Mouse (Mus musculus): Measurements from ENCODE around the gene Wdr77. TPM values are rescaled to one million over a fixed set of nuclear protein-coding genes. Genes with fewer than 3 reads are reported as not detected.

Wdr77 gene
- polyA plus RNA-seq, 1 experiment from 2014 or later = 65.8 TPM

DNA sequence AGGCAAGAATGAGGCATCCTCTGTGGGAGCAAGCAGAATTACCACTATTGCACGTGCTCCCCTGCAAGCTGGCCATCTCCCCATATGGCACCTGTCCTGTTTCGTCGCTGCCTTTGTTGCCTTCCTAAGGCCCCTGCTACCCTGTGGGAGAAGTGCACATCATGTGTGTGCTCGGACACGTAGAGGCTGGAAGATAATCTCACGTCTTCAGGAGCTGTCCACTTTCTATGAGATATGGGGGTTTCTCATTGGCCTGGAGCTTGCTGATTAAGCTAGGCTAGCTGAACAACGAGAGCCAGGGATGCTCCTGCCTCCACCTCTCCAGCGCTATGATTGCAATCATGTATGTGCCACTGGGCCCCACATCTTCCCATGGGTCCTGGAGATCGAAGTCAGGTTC, 34.6 kb upstream of the Wdr77 start:
- DNase-seq = peak; percentile 14
- ATAC-seq (ENCODE audit: low read depth) = peak; percentile 47
- Histone ChIP-seq H3K27me3 (no peaks in the 10 kb centered on the region), H3K36me3 (no peaks in the 10 kb centered on the region), H3K9me3 (replicated peaks) (no peaks in the 10 kb centered on the region), H3K27ac (no peak overlapping the region), H3K4me2 (no peak overlapping the region), H3K4me3 (replicated peaks) (no peak overlapping the region), H3K4me1 (replicated peaks) (peaks cover 39% of the 10 kb centered on the region), H3K9ac (no peak overlapping the region)
- 44% methylated on average over 9 of the region's 9 CpGs for WGBS (ENCODE audit: insufficient replicate concordance)

DNA sequence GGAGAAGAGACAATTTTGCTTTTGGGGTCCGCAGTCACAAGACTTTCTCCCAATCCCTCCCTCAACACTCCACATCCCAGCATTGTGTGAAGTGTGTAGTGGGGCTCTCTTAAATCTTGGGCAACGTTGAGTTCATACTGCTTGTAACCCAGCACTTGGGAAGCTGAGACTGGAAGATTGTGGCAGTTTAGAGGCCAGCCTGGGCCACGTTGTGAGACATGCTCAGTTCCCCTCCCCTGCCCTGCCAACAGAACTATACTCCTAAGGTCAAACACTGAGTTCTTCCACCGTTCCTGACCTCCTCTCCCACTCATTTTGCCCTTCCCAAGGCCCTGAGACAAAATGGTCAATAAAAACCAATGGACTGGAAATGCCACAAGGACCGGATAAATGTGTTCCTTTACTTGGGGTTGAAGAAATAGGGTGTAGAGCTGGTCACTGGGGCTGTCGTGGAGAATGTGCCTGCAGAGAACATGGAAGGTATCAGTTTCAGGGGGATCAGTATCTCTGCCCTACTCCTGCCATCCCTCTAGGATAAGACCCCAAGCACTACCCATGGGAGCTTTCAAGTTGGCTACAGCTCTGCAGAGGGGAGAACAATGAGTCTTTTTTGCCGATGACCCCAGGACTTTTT, 31.5 kb upstream of the Wdr77 start:
- ATAC-seq (ENCODE audit: low read depth) = no peak
- 71% methylated on average over 7 of the region's 7 CpGs for WGBS (ENCODE audit: insufficient replicate concordance)

DNA sequence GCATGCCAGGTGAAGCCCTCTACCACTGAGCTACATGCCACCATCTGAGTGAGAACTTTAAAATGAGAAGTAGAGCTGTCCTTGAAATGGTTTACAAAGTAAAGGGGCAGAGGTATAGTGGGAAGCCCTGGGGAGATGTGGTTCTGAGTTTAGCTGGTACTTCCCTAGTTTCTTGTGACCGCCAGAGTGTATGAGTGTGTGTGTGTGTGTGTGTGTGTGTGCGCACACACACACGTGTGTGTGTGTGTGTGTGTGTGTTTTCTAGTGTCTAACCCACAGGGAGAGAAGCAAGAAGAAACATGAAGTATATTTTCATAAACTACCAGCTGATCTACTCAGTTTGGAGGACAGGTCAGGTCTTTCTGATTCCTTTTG, 31.0 kb upstream of the Wdr77 start:
- H3K9ac ChIP-seq = no peak overlapping the region
- peaks cover 44% of the 10 kb centered on the region for H3K4me1 ChIP-seq (replicated peaks)
- ATAC-seq (ENCODE audit: low read depth) = no peak
- no peaks in the 10 kb centered on the region for H3K36me3 ChIP-seq
- H3K27ac ChIP-seq = no peak overlapping the region
- no peaks in the 10 kb centered on the region for H3K9me3 ChIP-seq (replicated peaks)
- WGBS (ENCODE audit: insufficient replicate concordance) = 79% methylated on average over 3 of the region's 3 CpGs
- H3K4me2 ChIP-seq = no peak overlapping the region
- DNase-seq = no peak
- no peaks in the 10 kb centered on the region for H3K27me3 ChIP-seq
- no peak overlapping the region for H3K4me3 ChIP-seq (replicated peaks)

More for the DNA sequence above, 31.5 kb upstream of the Wdr77 start:
- no peak overlapping the region for H3K27ac ChIP-seq
- H3K4me2 ChIP-seq = no peak overlapping the region
- no peak overlapping the region for H3K4me3 ChIP-seq (replicated peaks)
- peaks cover 42% of the 10 kb centered on the region for H3K4me1 ChIP-seq (replicated peaks)
- no peaks in the 10 kb centered on the region for H3K27me3 ChIP-seq
- H3K9me3 ChIP-seq (replicated peaks) = no peaks in the 10 kb centered on the region
- no peaks in the 10 kb centered on the region for H3K36me3 ChIP-seq
- no peak for DNase-seq
- H3K9ac ChIP-seq = no peak overlapping the region

DNA sequence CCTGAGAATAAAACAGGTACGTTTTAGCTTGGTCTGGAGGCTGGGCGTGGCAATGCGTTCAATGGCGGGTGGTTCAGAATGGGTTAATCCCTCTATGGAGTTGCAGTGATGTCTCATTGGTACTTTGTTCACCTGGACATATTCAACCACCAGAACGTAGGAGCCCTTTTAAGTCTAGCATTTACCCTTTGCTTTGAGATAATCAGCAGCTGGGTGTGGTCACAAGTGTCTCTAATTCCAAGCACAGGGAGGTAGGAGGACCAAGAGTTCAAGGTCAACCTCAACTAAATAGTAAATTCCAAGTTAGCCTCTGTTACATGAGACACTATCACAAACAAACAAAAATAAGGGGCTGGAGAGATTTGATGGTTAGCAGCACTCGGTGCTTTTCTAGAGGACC, 30.4 kb upstream of the Wdr77 start:
- H3K4me3 ChIP-seq (replicated peaks) = no peak overlapping the region
- WGBS (ENCODE audit: insufficient replicate concordance) = 72% methylated on average over 6 of the region's 6 CpGs
- H3K4me1 ChIP-seq (replicated peaks) = peaks cover 44% of the 10 kb centered on the region
- no peak overlapping the region for H3K9ac ChIP-seq
- DNase-seq (no peak), ATAC-seq (ENCODE audit: low read depth) (no peak)
- no peak overlapping the region for H3K4me2 ChIP-seq
- H3K27me3 ChIP-seq = no peaks in the 10 kb centered on the region
- no peak overlapping the region for H3K27ac ChIP-seq
- no peaks in the 10 kb centered on the region for H3K36me3 ChIP-seq
- no peaks in the 10 kb centered on the region for H3K9me3 ChIP-seq (replicated peaks)

DNA sequence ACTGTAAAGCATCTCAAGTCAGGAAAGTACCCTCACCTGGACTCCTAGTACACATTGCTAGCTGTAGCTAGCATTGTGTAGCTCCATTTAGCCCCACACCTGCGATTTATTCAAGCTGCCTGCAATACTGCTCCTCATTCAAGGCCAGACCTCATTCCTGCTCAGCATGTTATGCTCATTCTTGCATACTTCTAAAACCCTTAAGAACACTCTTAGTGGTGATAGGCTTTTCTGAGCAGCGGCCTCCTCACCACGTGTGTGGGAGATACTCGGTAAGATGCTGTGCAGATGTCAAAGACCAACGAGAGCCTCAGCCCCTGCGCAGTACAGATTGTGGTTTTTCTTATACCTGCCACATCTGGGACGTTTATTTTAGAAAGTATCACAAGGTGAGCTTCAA, 29.3 kb upstream of the Wdr77 start:
- 42% methylated on average over 7 of the region's 7 CpGs for whole genome bisulfite sequencing (ENCODE audit: insufficient replicate concordance)
- ATAC-seq (ENCODE audit: low read depth) = no peak

DNA sequence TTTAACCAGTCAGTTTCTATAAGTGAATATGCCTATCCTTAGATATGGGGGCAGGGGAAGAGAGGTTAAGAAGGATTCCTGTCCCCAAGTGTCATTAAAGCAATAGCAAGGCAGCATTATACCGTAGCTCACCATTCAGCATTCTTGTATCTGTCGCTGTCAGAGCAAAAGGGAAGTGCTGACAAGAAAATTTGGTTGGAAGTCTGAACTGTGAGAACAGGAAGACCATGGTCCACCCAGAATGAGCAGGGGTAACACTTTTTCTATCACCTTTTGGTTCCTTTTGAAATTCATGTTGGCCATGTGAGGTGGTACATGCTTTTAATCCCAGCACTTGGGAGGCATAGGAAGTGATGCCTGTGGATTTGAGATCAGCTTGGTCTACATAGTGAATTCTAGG, 28.1 kb upstream of the Wdr77 start:
- no peak for ATAC-seq (ENCODE audit: low read depth)
- 30% methylated on average over 2 of the region's 2 CpGs for whole genome bisulfite sequencing (ENCODE audit: insufficient replicate concordance)

More for the DNA sequence above, 29.3 kb upstream of the Wdr77 start:
- no peak for DNase-seq
- H3K4me3 ChIP-seq (replicated peaks) = no peak overlapping the region
- peaks cover 39% of the 10 kb centered on the region for H3K4me1 ChIP-seq (replicated peaks)
- H3K9ac ChIP-seq = no peak overlapping the region
- no peaks in the 10 kb centered on the region for H3K9me3 ChIP-seq (replicated peaks)
- no peak overlapping the region for H3K27ac ChIP-seq
- H3K27me3 ChIP-seq = no peaks in the 10 kb centered on the region
- H3K4me2 ChIP-seq = no peak overlapping the region
- H3K36me3 ChIP-seq = no peaks in the 10 kb centered on the region

DNA sequence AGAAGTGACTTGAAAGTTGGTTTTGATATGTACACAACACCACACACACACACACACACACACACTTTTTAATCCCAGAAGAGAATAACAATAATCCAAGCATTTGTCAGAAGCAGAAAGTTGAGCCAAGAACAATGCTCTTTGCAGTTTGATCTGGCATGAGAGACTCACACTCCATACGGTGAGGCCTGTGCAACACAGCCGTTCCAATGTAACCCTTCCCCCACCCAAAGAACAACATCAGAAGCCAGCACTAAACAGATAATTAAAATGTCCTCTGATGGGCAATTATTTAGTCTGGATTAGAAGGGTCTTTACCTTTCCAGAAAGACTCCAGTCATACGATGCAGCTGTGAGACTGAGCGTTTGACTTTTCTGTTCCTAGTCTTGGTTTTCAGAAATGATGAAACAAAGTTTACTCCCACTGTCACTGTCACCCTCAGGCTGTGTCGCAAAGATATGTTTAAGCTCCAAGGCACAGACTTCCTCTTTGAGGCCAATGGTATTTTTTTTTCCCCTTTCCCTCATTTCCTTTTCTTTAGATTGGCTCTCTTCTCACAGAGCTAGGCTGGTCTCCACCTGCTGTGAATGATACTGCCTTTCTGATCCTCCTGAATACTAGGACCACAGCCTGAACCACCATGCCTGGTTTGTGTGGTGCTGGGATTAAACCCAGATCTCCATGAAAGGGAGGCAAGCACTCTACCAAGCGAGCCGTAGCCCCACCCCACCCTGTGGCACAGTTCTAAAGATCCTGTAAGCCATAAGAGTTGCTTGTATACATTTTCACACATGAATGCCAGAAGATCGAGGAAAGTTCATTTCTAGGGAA, 26.7 kb upstream of the Wdr77 start, which contains the start of gene I830077J02Rik:
TSS of gene I830077J02Rik (minus strand) at position 425 of the 832 bp plus-strand sequence.
- WGBS (ENCODE audit: insufficient replicate concordance) = 18% methylated on average over 8 of the region's 8 CpGs
- H3K4me2 ChIP-seq = peak within 1 kb of the TSS; percentile 34
- DNase-seq (no peak), ATAC-seq (ENCODE audit: low read depth) (peak; percentile 67)
- no peak within 1 kb of the TSS for H3K9ac ChIP-seq
- H3K27ac ChIP-seq = peak within 1 kb of the TSS; percentile 59
- peaks cover 5% of the 10 kb centered on the region for H3K36me3 ChIP-seq
- peaks cover 21% of the 10 kb centered on the region for H3K4me1 ChIP-seq (replicated peaks)
- H3K27me3 ChIP-seq = no peaks in the 10 kb centered on the region
- H3K9me3 ChIP-seq (replicated peaks) = no peaks in the 10 kb centered on the region
- H3K4me3 ChIP-seq (replicated peaks) = peak within 1 kb of the TSS; percentile 24; the same call in 1 of the 2 replicates

More for the DNA sequence above, 28.1 kb upstream of the Wdr77 start:
- Histone ChIP-seq H3K36me3 (no peaks in the 10 kb centered on the region), H3K9me3 (replicated peaks) (no peaks in the 10 kb centered on the region), H3K4me2 (peak overlapping the region; percentile 12; the same call in 1 of the 2 replicates), H3K4me1 (replicated peaks) (peaks cover 28% of the 10 kb centered on the region), H3K27me3 (no peaks in the 10 kb centered on the region), H3K9ac (no peak overlapping the region), H3K27ac (no peak overlapping the region), H3K4me3 (replicated peaks) (no peak overlapping the region)
- no peak for DNase-seq

DNA sequence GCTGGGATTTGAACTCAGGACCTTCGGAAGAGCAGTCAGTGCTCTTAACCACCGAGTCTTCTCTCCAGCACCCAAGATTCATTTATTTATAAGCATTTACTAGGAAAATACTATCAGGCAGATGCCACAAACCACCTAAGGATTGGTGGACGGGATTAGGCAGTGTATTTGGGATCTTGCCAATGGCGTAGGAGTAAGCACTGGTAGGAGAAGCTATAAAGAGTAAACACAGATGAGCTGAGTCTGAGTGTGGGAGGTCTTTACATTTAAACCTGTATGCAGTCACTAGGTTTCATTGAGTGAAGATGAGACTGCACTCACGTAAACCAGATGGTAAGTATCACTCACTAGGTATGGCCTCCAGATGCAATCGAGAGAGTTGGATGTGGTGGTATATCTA, 25.2 kb upstream of the Wdr77 start:
- no peak for DNase-seq
- 84% methylated on average over 6 of the region's 6 CpGs for WGBS (ENCODE audit: insufficient replicate concordance)

DNA sequence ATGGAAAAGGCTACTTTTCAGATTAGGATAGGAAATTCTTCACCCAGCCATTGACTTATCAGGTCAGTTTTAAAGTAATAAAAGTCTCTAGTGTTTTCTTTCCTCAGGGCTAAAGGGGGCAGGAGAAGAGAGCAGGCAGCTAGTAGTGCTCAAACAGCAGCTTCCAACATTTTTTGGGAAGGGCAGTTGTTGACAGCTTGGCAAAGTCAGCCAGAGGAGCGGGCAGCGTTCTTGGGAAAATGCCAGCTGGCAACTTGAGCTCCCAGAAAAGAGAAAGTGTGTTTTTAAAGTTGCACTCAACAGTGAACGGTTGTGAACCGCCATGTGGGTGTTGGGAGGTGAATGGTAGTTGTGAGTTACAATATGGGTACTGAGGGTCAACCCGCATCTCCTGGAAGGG, 24.1 kb upstream of the Wdr77 start:
- no peak overlapping the region for H3K27ac ChIP-seq
- no peak for ATAC-seq (ENCODE audit: low read depth)
- H3K4me2 ChIP-seq = no peak overlapping the region
- DNase-seq = no peak
- no peak overlapping the region for H3K4me3 ChIP-seq (replicated peaks)
- no peak overlapping the region for H3K9ac ChIP-seq
- peaks cover 12% of the 10 kb centered on the region for H3K36me3 ChIP-seq
- no peaks in the 10 kb centered on the region for H3K27me3 ChIP-seq
- no peaks in the 10 kb centered on the region for H3K9me3 ChIP-seq (replicated peaks)
- peaks cover 13% of the 10 kb centered on the region; the same call in 1 of the 2 replicates for H3K4me1 ChIP-seq (replicated peaks)
- WGBS (ENCODE audit: insufficient replicate concordance) = 86% methylated on average over 5 of the region's 5 CpGs

More for the DNA sequence above, 25.2 kb upstream of the Wdr77 start:
- H3K4me1 ChIP-seq (replicated peaks) = peaks cover 14% of the 10 kb centered on the region
- H3K27me3 ChIP-seq = no peaks in the 10 kb centered on the region
- no peak overlapping the region for H3K27ac ChIP-seq
- no peaks in the 10 kb centered on the region for H3K9me3 ChIP-seq (replicated peaks)
- H3K9ac ChIP-seq = no peak overlapping the region
- peaks cover 8% of the 10 kb centered on the region for H3K36me3 ChIP-seq
- no peak for ATAC-seq (ENCODE audit: low read depth)
- no peak overlapping the region for H3K4me3 ChIP-seq (replicated peaks)
- H3K4me2 ChIP-seq = no peak overlapping the region

DNA sequence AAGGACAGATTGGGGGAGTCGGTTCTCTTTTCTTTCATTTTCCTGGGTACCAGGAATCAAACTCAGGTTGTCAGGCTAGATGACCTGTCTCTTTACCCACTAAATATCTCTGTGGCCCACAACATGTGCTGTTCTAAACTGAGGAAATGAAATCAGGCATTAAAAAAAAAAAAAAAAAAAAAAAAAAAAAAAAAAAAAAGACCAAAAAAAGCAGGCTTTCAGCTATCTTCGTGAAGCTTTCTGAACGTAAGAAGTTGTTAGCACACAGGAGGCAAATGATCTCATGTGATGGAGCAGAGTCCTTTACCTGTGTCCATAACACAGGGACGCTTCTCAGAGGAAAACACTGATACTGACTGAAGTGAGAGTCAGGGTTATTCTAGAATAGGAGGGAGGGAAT, 23.1 kb upstream of the Wdr77 start:
- Histone ChIP-seq H3K27me3 (no peaks in the 10 kb centered on the region), H3K27ac (no peak overlapping the region), H3K4me2 (no peak overlapping the region), H3K4me3 (replicated peaks) (no peak overlapping the region), H3K9me3 (replicated peaks) (no peaks in the 10 kb centered on the region), H3K36me3 (peaks cover 23% of the 10 kb centered on the region), H3K9ac (no peak overlapping the region), H3K4me1 (replicated peaks) (peaks cover 13% of the 10 kb centered on the region; the same call in 1 of the 2 replicates)
- DNase-seq (no peak), ATAC-seq (ENCODE audit: low read depth) (no peak)
- WGBS (ENCODE audit: insufficient replicate concordance) = 77% methylated on average over 4 of the region's 4 CpGs

DNA sequence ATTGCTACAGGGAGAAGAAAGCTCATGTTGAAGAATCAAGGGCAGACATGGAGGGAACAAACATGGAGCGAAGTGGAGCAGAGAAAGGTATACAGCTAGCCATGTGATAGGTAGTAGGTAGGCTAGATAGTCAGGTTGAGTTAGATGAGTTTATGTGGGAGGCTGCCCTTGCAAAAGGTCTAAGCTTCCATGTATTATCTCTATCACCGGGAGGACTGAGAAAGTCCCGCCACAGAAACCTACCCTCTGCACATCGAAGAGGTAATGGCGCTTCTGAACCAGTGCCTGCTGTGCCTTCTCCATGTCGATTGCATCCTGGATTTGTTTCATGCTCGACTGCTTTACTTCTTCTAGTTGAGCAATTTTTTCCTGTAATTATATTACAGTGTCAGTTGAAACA, 7.8 kb upstream of the Wdr77 start:
- DNase-seq (no peak), ATAC-seq (ENCODE audit: low read depth) (no peak)
- Histone ChIP-seq H3K4me2 (no peak overlapping the region), H3K9me3 (replicated peaks) (no peaks in the 10 kb centered on the region), H3K27ac (no peak overlapping the region), H3K27me3 (no peaks in the 10 kb centered on the region), H3K9ac (no peak overlapping the region), H3K4me1 (replicated peaks) (peaks cover 11% of the 10 kb centered on the region), H3K36me3 (peaks cover 80% of the 10 kb centered on the region), H3K4me3 (replicated peaks) (no peak overlapping the region)
- 87% methylated on average over 7 of the region's 7 CpGs for WGBS (ENCODE audit: insufficient replicate concordance)

All from liver, embryonic 13.5 days (tissue).